Mouse (Mus musculus): ENCODE data around the gene Yars2.
"Not testable (repeated sequence)": the region's sequence is repeated elsewhere in the genome, so short reads cannot be mapped to it uniquely, and the experiment has no call there.

Gene Yars2

GRCm38 (mm10) chr16:16302369-16303137 lies at the start of gene Yars2:
TSS of gene Yars2 (plus strand) at chr16:16302965.
- DNase-seq, result peak; percentile 91

DNA sequence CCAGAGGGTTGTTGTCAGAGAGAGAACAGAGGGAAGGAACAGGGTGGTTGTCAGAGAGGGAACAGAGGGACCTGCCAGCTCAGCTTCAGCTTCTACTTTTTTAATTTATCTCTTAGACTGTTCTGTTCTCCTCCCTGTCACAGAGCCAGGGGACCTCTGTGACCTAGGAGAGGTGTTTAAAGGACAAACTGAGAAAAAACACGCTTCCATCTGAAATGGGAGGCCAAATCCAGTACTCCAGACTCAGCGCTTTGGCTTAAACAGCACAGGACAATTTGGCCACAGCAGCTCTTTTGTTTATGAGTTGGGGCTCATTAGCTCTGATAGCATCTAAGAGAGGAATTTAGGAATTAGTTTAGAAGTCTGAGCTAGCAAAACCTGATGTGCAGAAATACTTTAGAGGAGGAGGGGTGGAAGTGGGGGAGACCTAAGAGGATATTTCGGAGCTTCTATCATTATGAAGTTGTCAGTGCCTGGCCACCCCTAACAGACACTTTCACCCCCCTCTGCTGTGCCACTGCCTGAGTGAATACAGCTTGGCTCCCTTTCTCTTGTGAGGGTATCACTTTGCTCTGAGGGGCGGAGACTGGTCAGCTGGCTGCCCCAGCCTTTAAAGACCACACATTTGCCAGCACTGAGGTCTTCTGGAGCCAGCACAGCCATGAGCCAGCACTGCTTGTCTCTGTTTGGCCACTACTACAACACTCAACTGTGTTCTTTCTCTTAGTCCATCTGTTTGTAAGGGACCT lies 49.3 kb upstream of the Yars2 start:
- DNase-seq, result peak; percentile 2

DNA sequence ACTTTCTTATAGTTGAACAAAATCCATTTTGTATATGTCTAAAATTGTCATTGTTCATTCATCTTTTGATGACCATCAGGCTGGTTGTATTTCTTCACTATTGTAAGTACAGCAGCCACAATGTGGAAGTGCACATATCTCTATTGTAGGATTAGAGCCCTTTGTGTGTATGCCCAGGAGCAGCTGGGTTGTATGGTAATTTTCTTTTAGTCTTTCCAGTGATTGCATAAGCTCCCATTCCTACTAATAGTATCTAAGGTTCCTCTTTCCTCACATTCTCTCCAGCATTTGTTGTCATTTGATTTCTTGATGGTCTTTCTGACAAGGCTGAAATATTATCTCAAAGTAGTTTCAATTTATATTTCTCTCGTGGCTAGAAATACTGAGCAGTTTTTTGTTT lies 47.5 kb upstream of the Yars2 start:
- no peak for DNase-seq

DNA sequence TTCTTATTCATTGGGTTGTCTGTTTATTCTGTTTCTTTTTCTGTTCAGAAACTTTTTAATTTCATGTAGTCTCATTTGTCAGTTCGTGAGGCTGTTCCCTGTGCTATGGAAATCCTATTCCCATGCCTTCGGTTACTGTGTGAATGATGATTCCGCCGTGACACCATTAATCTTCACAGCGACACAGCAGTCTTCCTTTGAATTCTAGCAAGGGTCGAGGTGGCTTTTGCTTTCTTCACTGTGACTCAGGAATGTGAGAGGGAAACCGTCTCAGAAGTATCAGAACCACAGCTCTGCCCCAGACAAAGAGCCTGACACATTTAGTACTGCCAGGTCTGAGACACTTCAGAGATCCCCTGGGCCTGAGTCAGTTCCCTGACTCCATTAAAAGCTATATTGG lies 46.9 kb upstream of the Yars2 start:
- no peak for DNase-seq

GRCm38 (mm10) chr16:16256672-16257071 lies 46.1 kb upstream of the Yars2 start:
- DNase-seq, result no peak

DNA sequence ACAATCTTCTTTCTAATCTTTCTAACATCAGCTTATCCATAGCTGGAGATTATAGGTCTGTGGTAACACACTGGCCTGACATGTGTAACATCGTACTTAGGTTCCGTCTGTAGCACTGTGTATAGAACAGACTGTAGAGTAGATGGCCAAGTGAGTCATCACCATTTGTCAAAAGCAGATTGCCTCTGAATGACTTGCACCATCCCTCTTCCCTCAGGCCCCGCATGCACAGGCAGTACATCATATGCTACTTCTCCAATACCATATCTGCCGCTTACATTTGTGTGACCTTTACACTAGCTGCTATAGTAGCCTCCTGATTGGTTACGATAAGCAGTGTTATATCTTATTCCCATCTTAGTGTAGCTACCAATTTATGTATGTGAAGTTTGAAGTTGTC lies 41.9 kb upstream of the Yars2 start:
- no peak for DNase-seq

GRCm38 (mm10) chr16:16261481-16261880 lies 41.3 kb upstream of the Yars2 start:
- DNase-seq, result peak; percentile 2

DNA sequence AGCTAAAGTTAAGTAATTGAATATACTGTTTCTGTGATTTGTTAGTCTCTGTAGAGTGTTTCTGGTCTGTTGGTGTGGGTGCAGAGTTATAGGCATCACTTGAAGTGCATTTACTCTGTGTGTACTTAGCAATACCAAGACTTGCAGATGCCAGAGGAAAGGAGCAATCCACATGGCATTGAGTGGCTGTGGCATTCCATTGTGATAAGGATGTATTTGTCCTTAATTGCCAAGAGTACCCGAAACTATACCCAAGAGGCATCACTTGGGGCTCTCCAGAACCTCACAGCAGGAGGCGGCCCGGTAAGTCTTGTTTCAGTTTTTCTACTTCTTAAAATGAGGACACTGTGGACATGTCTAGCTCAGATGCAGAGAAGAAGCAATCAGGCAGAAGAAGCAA lies 40.3 kb upstream of the Yars2 start:
- DNase-seq, result peak; percentile 11

- DNase-seq, result no peak
Observed at GRCm38 (mm10) chr16:16272978-16273377, 29.8 kb upstream of the Yars2 start.

DNA sequence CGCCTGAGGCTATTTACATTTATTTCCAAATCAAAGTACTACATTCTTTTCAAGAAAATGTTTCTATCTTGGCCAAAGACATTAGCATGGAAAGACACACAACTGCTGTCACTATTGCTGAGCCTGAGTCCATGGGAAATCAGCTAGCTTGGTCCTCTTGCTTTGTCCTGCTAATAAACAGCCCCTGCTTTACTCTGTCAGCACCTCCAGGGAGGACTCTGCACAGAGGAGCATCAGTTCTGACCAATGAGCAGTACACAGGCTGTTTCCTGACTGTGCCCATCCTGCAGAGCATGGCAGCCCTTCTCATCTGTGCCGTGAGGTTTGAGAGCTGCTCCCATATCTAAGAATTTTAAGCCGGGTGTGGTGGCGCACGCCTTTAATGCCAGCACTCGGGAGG lies 29.0 kb upstream of the Yars2 start:
- no peak for DNase-seq

DNA sequence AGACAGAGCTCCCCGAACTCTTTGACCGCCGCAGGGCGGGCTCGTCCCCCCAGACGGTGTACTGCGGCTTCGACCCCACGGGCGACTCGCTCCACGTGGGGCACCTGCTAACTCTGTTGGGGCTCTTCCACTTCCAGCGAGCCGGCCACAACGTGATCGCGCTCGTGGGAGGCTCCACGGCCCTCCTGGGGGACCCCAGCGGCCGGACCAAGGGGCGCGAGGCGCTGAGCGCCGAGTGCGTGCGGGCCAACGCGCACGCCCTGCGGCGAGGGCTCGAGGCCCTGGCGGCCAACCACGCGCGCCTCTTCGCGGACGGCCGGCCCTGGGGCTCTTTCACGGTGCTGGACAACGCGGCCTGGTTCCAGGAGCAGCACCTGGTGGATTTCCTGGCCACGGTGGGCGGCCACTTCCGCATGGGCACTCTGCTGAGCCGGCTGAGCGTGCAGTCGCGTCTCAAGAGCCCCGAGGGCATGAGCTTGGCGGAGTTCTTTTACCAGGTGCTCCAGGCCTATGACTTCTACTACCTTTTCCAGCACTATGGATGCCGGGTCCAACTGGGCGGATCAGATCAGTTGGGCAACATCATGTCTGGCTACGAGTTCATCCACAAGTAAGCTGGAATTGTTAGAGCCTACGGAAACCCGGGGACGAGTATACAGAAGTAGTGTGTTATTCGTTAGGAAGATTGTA lies 518 bp downstream of the Yars2 start:
- DNase-seq, result peak; percentile 36

GRCm38 (mm10) chr16:16303888-16304287 lies 1.1 kb downstream of the Yars2 start:
- no peak for DNase-seq

DNA sequence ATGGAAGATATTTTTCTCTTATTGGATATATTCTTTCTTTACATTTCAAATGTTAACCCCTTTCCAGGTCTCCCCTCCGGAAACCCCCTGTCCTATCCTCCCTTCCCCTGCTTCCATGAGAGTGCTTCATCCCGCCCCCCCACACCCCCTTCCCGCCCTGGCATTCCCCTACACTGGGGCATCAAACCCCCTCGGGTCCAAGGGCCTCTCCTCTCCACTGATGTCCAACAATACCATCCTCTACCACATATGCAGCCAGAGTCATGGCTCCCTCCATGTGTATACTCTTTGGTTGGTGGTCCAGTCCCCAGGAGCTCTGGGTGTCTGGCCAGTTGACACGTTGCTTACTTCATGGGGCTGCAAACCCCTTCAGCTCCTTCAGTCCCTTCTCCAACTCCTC lies 8.6 kb downstream of the Yars2 start:
- DNase-seq, result no peak

GRCm38 (mm10) chr16:16325775-16326336 lies 23.1 kb downstream of the Yars2 start:
- DNase-seq, result no peak

GRCm38 (mm10) chr16:16346420-16346819 lies 43.7 kb downstream of the Yars2 start:
- no peak for DNase-seq

DNA sequence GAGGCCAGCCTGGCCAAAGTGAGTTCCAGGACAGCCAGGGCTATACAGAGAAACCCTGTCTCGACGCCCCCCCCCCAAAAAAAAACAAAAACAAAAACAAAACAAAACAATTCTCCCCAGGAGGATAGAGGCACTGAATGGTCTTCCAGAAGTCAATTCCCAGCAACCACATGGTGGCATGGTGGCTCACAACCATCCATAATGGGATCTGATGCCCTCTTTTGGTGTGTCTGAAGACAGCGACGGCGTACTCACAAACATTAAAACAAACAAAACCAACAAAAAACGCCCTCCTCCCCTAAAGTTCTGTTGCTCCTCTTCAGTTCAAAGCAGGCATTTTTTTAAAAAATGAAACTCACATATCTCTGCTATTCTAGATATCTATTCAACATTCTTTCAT lies 55.1 kb downstream of the Yars2 start:
- DNase-seq, result no peak

DNA sequence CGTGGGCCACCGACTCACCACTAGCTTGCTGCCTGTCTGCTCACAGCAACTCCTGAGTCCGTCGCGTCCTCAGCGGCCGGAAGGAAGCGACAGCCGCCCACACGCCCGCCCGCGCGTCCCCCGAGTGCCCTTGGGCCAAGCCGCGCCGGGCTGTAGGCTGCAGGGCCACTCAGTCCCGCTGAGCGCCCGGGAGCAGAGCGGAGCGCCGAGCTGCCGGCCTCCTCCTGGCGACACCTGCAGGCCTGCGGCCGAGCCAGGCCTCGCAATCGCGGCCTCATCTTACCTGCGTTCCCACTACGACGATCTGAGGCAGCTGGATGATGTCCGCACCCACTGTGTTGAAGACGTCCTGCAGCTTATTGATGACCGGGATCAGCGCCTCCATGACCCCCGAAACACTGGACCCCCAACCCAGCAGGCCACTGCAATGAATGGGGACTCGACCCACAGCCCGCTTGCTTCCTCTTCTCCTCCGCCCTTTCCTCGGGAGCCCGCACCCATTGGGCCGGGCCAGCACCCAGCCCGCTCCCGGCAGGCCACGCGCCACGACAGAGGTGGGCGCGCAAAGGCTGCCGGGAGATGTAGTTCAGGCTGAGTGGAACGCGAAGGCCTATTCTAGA lies 55.8 kb downstream of the Yars2 start, which contains the start of gene Dnm1l:
TSS of gene Dnm1l (minus strand) at position 479 of the 620 bp plus-strand sequence.
- peak; percentile 92 for DNase-seq

DNA sequence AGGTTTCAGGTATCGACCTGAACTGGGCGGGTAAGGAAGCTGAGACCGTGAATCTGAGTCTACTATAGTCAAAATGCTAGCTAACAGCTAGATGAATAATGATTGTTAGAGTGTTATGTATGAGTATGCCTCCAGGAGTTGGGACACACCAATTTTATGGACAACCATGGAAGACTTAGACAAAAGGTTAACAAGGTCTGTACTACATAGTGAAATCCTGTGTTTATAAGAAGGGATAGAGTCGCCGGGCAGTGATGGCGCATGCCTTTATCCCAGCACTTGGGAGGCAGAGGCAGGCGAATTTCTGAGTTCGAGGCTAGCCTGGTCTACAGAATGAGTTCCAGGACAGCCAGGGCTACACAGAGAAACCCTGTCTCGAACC lies 56.3 kb downstream of the Yars2 start:
- DNase-seq, result not testable (repeated sequence)

All from lung, postnatal 14 days (tissue).